In genomic region chr2:115468471-115468909, GRCm38 (mm10) we compare ENCODE assay signal across 14 mouse cellular contexts.
A peak's percentile ranks its signal among the peaks of the same experiment; 100 is the strongest.
DNase-seq lines count a peak whose midpoint lies in the region; ATAC-seq and TF ChIP-seq lines count a peak whose summit lies in the region.
"Had no signal": no experiment of that assay in that cellular context is flagged by ENCODE, and none has a peak within 500 bp of the region (broad histone marks: within the 10 kb centered on the region; RNA-seq: fewer than 3 reads in every experiment).

No protein-coding gene starts in this region.

- no peak for TF ChIP-seq EP300 in stomach, postnatal 0 days (optimal IDR thresholded peaks at IDR 0.05)
- no peak for TF ChIP-seq EP300 in liver, postnatal 0 days (IDR thresholded peaks at IDR 0.05; ENCODE audit: low read depth)

- no peak for DNase-seq in kidney, adult 18-20 months
- peak; percentile 90 for DNase-seq in midbrain, embryonic 11.5 days (ENCODE audit: low spot score, missing footprints)
- DNase-seq in stomach, postnatal 0 days (ENCODE audit: low spot score): no peak
- DNase-seq in liver, postnatal 0 days: no peak
- DNase-seq: cerebellum, adult 2 months; gastrocnemius, postnatal 14 days; right cerebral cortex, postnatal 4 days; thymus, postnatal 14 days had no signal

- TF ChIP-seq CTCF in stomach, postnatal 0 days (IDR thresholded peaks at IDR 0.05; ENCODE audit: low read depth): no peak
- TF ChIP-seq CTCF in liver, postnatal 0 days (IDR thresholded peaks at IDR 0.05; ENCODE audit: low read depth): no peak

- H3K9me3 ChIP-seq in kidney, embryonic 15.5 days (replicated peaks): no peaks in the 10 kb centered on the region
- no peaks in the 10 kb centered on the region for H3K9me3 ChIP-seq in midbrain, embryonic 11.5 days (ENCODE audit: control insufficient read depth, low read length)
- no peaks in the 10 kb centered on the region for H3K9me3 ChIP-seq in midbrain, embryonic 13.5 days
- H3K9me3 ChIP-seq in forebrain, embryonic 15.5 days: no peaks in the 10 kb centered on the region
- no peaks in the 10 kb centered on the region for H3K9me3 ChIP-seq in stomach, postnatal 0 days (ENCODE audit: control insufficient read depth, low read length)
- H3K9me3 ChIP-seq in liver, postnatal 0 days (ENCODE audit: low read length): no peaks in the 10 kb centered on the region
- H3K9me3 ChIP-seq: heart, embryonic 10.5 days had no signal

- ATAC-seq in kidney, embryonic 15.5 days (replicated peaks; ENCODE audit: low FRiP score): no peak
- peak; percentile 66; the same call in 1 of the 2 replicates for ATAC-seq in midbrain, embryonic 11.5 days (ENCODE audit: low FRiP score)
- ATAC-seq in midbrain, embryonic 13.5 days: no peak
- no peak for ATAC-seq in forebrain, embryonic 15.5 days (replicated peaks)
- no peak for ATAC-seq in stomach, postnatal 0 days (ENCODE audit: low FRiP score, low TSS enrichment)
- no peak for ATAC-seq in liver, postnatal 0 days
- ATAC-seq: hindbrain, embryonic 16.5 days had no signal

- no peaks in the 10 kb centered on the region for H3K27me3 ChIP-seq in kidney, embryonic 15.5 days
- no peaks in the 10 kb centered on the region for H3K27me3 ChIP-seq in midbrain, embryonic 11.5 days (ENCODE audit: control insufficient read depth, insufficient read depth, low read length)
- H3K27me3 ChIP-seq in midbrain, embryonic 13.5 days: peaks cover 3% of the 10 kb centered on the region
- H3K27me3 ChIP-seq in forebrain, embryonic 15.5 days: no peaks in the 10 kb centered on the region
- H3K27me3 ChIP-seq in stomach, postnatal 0 days (ENCODE audit: control insufficient read depth, insufficient read depth, low read length): no peaks in the 10 kb centered on the region
- no peaks in the 10 kb centered on the region for H3K27me3 ChIP-seq in liver, postnatal 0 days (ENCODE audit: insufficient read depth, low read length)

- no peak overlapping the region for H3K4me3 ChIP-seq in kidney, embryonic 15.5 days (replicated peaks)
- no peak overlapping the region for H3K4me3 ChIP-seq in midbrain, embryonic 11.5 days (ENCODE audit: low read depth, low read length)
- H3K4me3 ChIP-seq in midbrain, embryonic 13.5 days (replicated peaks): no peak overlapping the region
- H3K4me3 ChIP-seq in forebrain, embryonic 15.5 days: no peak overlapping the region
- H3K4me3 ChIP-seq in stomach, postnatal 0 days (ENCODE audit: low read depth, low read length): no peak overlapping the region
- no peak overlapping the region for H3K4me3 ChIP-seq in liver, postnatal 0 days (ENCODE audit: low read depth, low read length)
- H3K4me3 ChIP-seq: heart, embryonic 10.5 days had no signal

- peaks cover 12% of the 10 kb centered on the region; the same call in 1 of the 2 replicates for H3K4me1 ChIP-seq in kidney, embryonic 15.5 days
- H3K4me1 ChIP-seq in midbrain, embryonic 11.5 days (ENCODE audit: control insufficient read depth, insufficient read depth, low read length): no peaks in the 10 kb centered on the region
- H3K4me1 ChIP-seq in midbrain, embryonic 13.5 days (replicated peaks): no peaks in the 10 kb centered on the region; the same call in 1 of the 2 replicates
- H3K4me1 ChIP-seq in forebrain, embryonic 15.5 days: peaks cover 15% of the 10 kb centered on the region; the same call in 1 of the 2 replicates
- 0 out of 2 replicates have a peak, but pooled peaks cover 4% of the 10 kb centered on the region for H3K4me1 ChIP-seq in stomach, postnatal 0 days (replicated peaks; ENCODE audit: control insufficient read depth, insufficient read depth)
- H3K4me1 ChIP-seq in liver, postnatal 0 days (ENCODE audit: insufficient read depth): no peaks in the 10 kb centered on the region
- H3K4me1 ChIP-seq: heart, embryonic 10.5 days had no signal

- H3K36me3 ChIP-seq in kidney, embryonic 15.5 days: no peaks in the 10 kb centered on the region
- H3K36me3 ChIP-seq in midbrain, embryonic 11.5 days (ENCODE audit: control insufficient read depth, insufficient read depth, low read length): no peaks in the 10 kb centered on the region
- no peaks in the 10 kb centered on the region for H3K36me3 ChIP-seq in midbrain, embryonic 13.5 days
- H3K36me3 ChIP-seq in forebrain, embryonic 15.5 days: no peaks in the 10 kb centered on the region
- H3K36me3 ChIP-seq in stomach, postnatal 0 days (ENCODE audit: control insufficient read depth, insufficient read depth, low read length): no peaks in the 10 kb centered on the region
- H3K36me3 ChIP-seq in liver, postnatal 0 days (replicated peaks; ENCODE audit: insufficient read depth, low read length): no peaks in the 10 kb centered on the region
- H3K36me3 ChIP-seq: heart, embryonic 10.5 days had no signal

- peak overlapping the region; percentile 78 for H3K27ac ChIP-seq in kidney, embryonic 15.5 days
- no peak overlapping the region for H3K27ac ChIP-seq in midbrain, embryonic 11.5 days (ENCODE audit: low read depth, low read length)
- H3K27ac ChIP-seq in midbrain, embryonic 13.5 days: no peak overlapping the region
- H3K27ac ChIP-seq in forebrain, embryonic 15.5 days (replicated peaks): no peak overlapping the region
- H3K27ac ChIP-seq in stomach, postnatal 0 days (replicated peaks): no peak overlapping the region
- no peak overlapping the region for H3K27ac ChIP-seq in liver, postnatal 0 days (ENCODE audit: low read depth)
- H3K27ac ChIP-seq: heart, embryonic 10.5 days; liver, embryonic 14.5 days had no signal

- H3K9ac ChIP-seq in kidney, embryonic 15.5 days: no peak overlapping the region
- H3K9ac ChIP-seq in midbrain, embryonic 11.5 days (ENCODE audit: low read length): no peak overlapping the region
- no peak overlapping the region for H3K9ac ChIP-seq in midbrain, embryonic 13.5 days (replicated peaks)
- H3K9ac ChIP-seq in forebrain, embryonic 15.5 days (replicated peaks): no peak overlapping the region
- no peak overlapping the region for H3K9ac ChIP-seq in stomach, postnatal 0 days (ENCODE audit: low read length)
- H3K9ac ChIP-seq in liver, postnatal 0 days (replicated peaks): no peak overlapping the region
- H3K9ac ChIP-seq: liver, embryonic 14.5 days had no signal

- 52% methylated on average over 7 of the region's 7 CpGs for WGBS in kidney, embryonic 15.5 days
- 46% methylated on average over 7 of the region's 7 CpGs for WGBS in midbrain, embryonic 11.5 days
- 35% methylated on average over 7 of the region's 7 CpGs for WGBS in midbrain, embryonic 13.5 days
- WGBS in forebrain, embryonic 15.5 days: 16% methylated on average over 7 of the region's 7 CpGs
- 48% methylated on average over 7 of the region's 7 CpGs for WGBS in stomach, postnatal 0 days
- 80% methylated on average over 7 of the region's 7 CpGs for WGBS in liver, postnatal 0 days (ENCODE audit: insufficient replicate concordance)

- H3K4me2 ChIP-seq in kidney, embryonic 15.5 days: no peak overlapping the region
- no peak overlapping the region for H3K4me2 ChIP-seq in midbrain, embryonic 11.5 days
- H3K4me2 ChIP-seq in midbrain, embryonic 13.5 days (replicated peaks): no peak overlapping the region
- peak overlapping the region; percentile 15; the same call in 1 of the 2 replicates for H3K4me2 ChIP-seq in forebrain, embryonic 15.5 days (replicated peaks)
- H3K4me2 ChIP-seq in stomach, postnatal 0 days (replicated peaks; ENCODE audit: low read depth): 0 out of 2 replicates have a peak overlapping the region, but pooled peaks have one; percentile 0
- no peak overlapping the region for H3K4me2 ChIP-seq in liver, postnatal 0 days (ENCODE audit: low read depth, low read length)

Comparison
In these comparisons a context has a peak if more than half of its experiments do, and no peak if none do; other contexts are left out.
1. H3K4me2 ChIP-seq: peak in forebrain, embryonic 15.5 days (single experiment) and stomach, postnatal 0 days (single experiment); none in kidney, embryonic 15.5 days (single experiment), midbrain, embryonic 11.5 days (single experiment), midbrain, embryonic 13.5 days (single experiment) and liver, postnatal 0 days (single experiment).